Mouse (Mus musculus) kidney, embryonic 14.5 days (tissue): ENCODE measurements around the gene Glt1d1. TPM values are rescaled to one million over a fixed set of nuclear protein-coding genes. Genes with fewer than 3 reads are reported as not detected.

Experiments
- ATAC-seq: fragments of 200-750 bp; cut with Nextera tagmentation; 2 replicates; pipeline ENCODE4 v1.8.0; 2017; ENCODE audit warnings: moderate number of reproducible peaks, mild to moderate bottlenecking, moderate TSS enrichment, moderate library complexity; ENCODE audit not compliant: low FRiP score, low TSS enrichment
- H3K27ac ChIP-seq: fragments of 300-500 bp; sonication (generic); 2 replicates; pipeline ENCODE4 v1.5.1; 2014; ENCODE audit warnings: low read depth, mild to moderate bottlenecking, low read length, moderate library complexity, mixed read lengths
- H3K27me3 ChIP-seq: fragments of 300-500 bp; sonication (generic); 2 replicates; pipeline ENCODE4 v1.6.1; 2014; ENCODE audit warnings: mild to moderate bottlenecking, low read length; ENCODE audit not compliant: control insufficient read depth, insufficient read depth
- H3K36me3 ChIP-seq: fragments of 300-500 bp; sonication (generic); 2 replicates; pipeline ENCODE4 v1.6.1; 2014; ENCODE audit warnings: low read length, mixed read lengths; ENCODE audit not compliant: control insufficient read depth, insufficient read depth
- H3K4me1 ChIP-seq: fragments of 300-500 bp; sonication (generic); 2 replicates; pipeline ENCODE4 v1.6.1; 2014; ENCODE audit warnings: low read length, mixed read lengths; ENCODE audit not compliant: control insufficient read depth, insufficient read depth
- H3K4me2 ChIP-seq: fragments of 300-500 bp; sonication (generic); replicated peaks from 2 replicates; pipeline ENCODE4 v1.6.1; 2014; ENCODE audit warnings: low read depth, mild to moderate bottlenecking, low read length
- H3K4me3 ChIP-seq: fragments of 300-500 bp; sonication (generic); 2 replicates; pipeline ENCODE4 v1.5.1; 2014; ENCODE audit warnings: mild to moderate bottlenecking, low read length
- H3K9ac ChIP-seq: fragments of 300-500 bp; sonication (generic); 2 replicates; pipeline ENCODE4 v1.6.1; 2014; ENCODE audit warnings: low read depth, mild to moderate bottlenecking, low read length, moderate library complexity
- H3K9me3 ChIP-seq: fragments of 300-500 bp; sonication (generic); 2 replicates; pipeline ENCODE4 v1.6.1; 2016; ENCODE audit warnings: low read length; ENCODE audit not compliant: control insufficient read depth
- WGBS: fragments of 180-500 bp; shearing (Covaris S2); extraction: QIAGEN DNeasy Blood & Tissue Kit; methylation state at CpG from one replicate; pipeline ENCODE4 v1.1.7; 2014; 5-methylcytosine and 5-hydroxymethylcytosine counted together
- polyA plus RNA-seq: library from polyadenylated mRNA; unstranded; fragments of >200 nt; fragmentation: Nextera tagmentation; extraction: Ambion mirVana; gene quantifications from 2 replicates; pipeline ENCODE4 v1.2.1, GENCODE M21; 2014

The Glt1d1 gene
- 0.90 and 1.3 TPM in 2 replicates for polyA plus RNA-seq

DNA sequence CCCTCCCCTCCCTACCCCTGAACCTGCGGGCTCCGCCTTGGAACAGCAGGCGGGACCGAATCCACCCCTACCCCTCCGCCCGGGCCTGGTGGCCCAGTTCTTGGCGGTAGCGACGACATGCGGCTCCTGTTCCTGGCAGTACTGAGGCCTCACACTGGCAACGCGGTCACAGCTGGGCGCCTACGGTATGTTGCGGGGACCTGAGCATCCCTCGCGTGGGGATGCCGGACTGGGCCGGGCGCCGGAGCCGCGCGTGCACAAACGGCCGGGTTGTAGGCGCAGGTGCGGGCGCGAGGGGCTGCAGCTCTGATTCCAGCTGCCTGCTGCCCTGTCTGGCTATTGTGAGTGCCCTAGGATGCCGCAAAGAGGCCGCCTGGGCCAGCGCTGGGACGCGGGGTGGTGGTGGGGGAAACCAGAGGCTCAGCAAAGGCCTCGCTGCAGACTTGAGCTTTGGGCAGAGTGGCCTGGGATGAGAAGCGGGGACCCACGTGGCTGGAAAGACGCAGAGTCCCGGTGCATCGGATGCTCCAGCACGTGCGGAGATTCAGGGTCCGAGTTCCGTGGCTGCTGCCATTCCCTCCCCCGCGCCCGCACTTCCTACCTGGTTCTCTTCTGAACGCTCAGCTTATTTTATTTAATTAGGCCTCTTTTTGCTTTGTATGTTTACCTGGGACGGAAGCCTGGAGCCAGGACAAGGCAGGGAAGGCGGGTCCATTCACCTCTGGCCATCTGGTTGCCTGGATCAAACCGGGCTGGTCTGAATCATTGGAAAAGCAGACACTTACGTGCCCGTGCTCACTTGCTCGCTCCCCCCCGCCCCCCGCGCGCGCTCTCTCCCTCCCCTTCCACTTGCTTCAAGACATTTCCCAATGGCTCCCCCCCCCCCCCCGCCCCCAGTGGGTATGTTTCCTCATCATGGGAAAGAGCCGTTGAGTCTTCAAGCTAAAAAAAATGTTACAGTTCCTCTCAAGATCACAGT, at the start of gene Glt1d1, which contains the start of gene Slc15a4:
Glt1d1 (plus strand) TSS at position 96 of the 979 bp plus-strand sequence.
Slc15a4 (minus strand) TSS at position 731 of the 979 bp plus-strand sequence.
- WGBS, result under 1% methylated on average over 62 of the region's 62 CpGs
- H3K9me3 ChIP-seq, result no peaks in the 10 kb centered on the region

GRCm38 (mm10) chr5:127583658-127584057, 48.4 kb upstream of the Glt1d1 start:
- no peak overlapping the region for H3K4me2 ChIP-seq
- ATAC-seq, result no peak
- no peak overlapping the region for H3K9ac ChIP-seq
- WGBS, result 84% methylated on average over 8 of the region's 8 CpGs
- H3K27ac ChIP-seq, result no peak overlapping the region
- no peaks in the 10 kb centered on the region for H3K9me3 ChIP-seq
- H3K4me3 ChIP-seq, result no peak overlapping the region
- no peaks in the 10 kb centered on the region for H3K36me3 ChIP-seq
- H3K27me3 ChIP-seq, result no peaks in the 10 kb centered on the region
- H3K4me1 ChIP-seq, result no peaks in the 10 kb centered on the region

More for the DNA sequence above, at the start of gene Glt1d1, which contains the start of gene Slc15a4:
- H3K27me3 ChIP-seq, result peaks cover 16% of the 10 kb centered on the region
- peak within 1 kb of the TSS; percentile 88 for H3K4me2 ChIP-seq
- ATAC-seq, result peak; percentile 78
- H3K4me1 ChIP-seq, result no peaks in the 10 kb centered on the region
- peak within 1 kb of the TSS; percentile 60 for H3K9ac ChIP-seq
- H3K4me3 ChIP-seq, result peak within 1 kb of the TSS; percentile 52
- no peak within 1 kb of the TSS for H3K27ac ChIP-seq
- H3K36me3 ChIP-seq, result no peaks in the 10 kb centered on the region

GRCm38 (mm10) chr5:127587854-127588253, 44.2 kb upstream of the Glt1d1 start:
- Histone ChIP-seq H3K9ac (no peak overlapping the region), H3K27me3 (no peaks in the 10 kb centered on the region), H3K36me3 (peaks cover 11% of the 10 kb centered on the region; the same call in 1 of the 2 replicates), H3K4me1 (no peaks in the 10 kb centered on the region), H3K4me3 (no peak overlapping the region), H3K4me2 (no peak overlapping the region), H3K27ac (no peak overlapping the region), H3K9me3 (no peaks in the 10 kb centered on the region)
- WGBS, result 56% methylated on average over 6 of the region's 6 CpGs
- ATAC-seq, result no peak

GRCm38 (mm10) chr5:127592406-127592805, 39.7 kb upstream of the Glt1d1 start:
- WGBS, result 71% methylated on average over 5 of the region's 5 CpGs
- Histone ChIP-seq H3K36me3 (peaks cover 55% of the 10 kb centered on the region), H3K4me3 (no peak overlapping the region), H3K9me3 (no peaks in the 10 kb centered on the region), H3K4me2 (no peak overlapping the region), H3K27me3 (no peaks in the 10 kb centered on the region), H3K27ac (no peak overlapping the region), H3K4me1 (no peaks in the 10 kb centered on the region), H3K9ac (no peak overlapping the region)
- ATAC-seq, result no peak

- Histone ChIP-seq H3K9ac (no peak overlapping the region), H3K4me2 (no peak overlapping the region), H3K4me3 (no peak overlapping the region), H3K27me3 (no peaks in the 10 kb centered on the region), H3K4me1 (no peaks in the 10 kb centered on the region), H3K9me3 (no peaks in the 10 kb centered on the region), H3K27ac (no peak overlapping the region), H3K36me3 (peaks cover 59% of the 10 kb centered on the region)
- ATAC-seq, result no peak
- 79% methylated on average over 6 of the region's 6 CpGs for WGBS
These were observed 39.2 kb upstream of the Glt1d1 start for GRCm38 (mm10) chr5:127592854-127593253.

DNA sequence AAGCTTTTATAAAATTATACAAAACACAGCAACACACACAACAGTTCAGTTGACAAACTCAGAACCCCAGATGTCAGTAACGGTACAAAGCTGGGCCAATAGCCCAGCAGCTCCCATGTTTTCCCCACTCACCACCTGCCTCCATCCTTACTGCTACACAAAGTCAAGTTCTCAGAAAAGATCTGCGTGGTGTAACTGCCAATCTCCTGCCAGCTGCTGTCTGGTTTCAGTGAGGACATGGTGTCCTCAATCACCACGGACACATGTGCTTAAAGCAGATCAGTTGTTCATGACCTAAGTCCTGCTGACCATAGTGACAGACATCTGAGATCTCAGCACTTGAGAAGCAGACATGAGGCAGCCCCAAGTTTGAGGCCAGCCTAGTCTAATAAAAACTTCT, 36.4 kb upstream of the Glt1d1 start:
- ATAC-seq, result no peak
- no peak overlapping the region for H3K4me3 ChIP-seq
- no peaks in the 10 kb centered on the region for H3K27me3 ChIP-seq
- 92% methylated on average over 3 of the region's 3 CpGs for WGBS
- no peak overlapping the region for H3K9ac ChIP-seq
- H3K27ac ChIP-seq, result no peak overlapping the region
- H3K36me3 ChIP-seq, result peaks cover 85% of the 10 kb centered on the region
- no peak overlapping the region for H3K4me2 ChIP-seq
- H3K9me3 ChIP-seq, result no peaks in the 10 kb centered on the region
- H3K4me1 ChIP-seq, result no peaks in the 10 kb centered on the region

- H3K4me2 ChIP-seq, result no peak overlapping the region
- no peaks in the 10 kb centered on the region for H3K4me1 ChIP-seq
- no peak overlapping the region for H3K4me3 ChIP-seq
- no peaks in the 10 kb centered on the region for H3K9me3 ChIP-seq
- 93% methylated on average over 7 of the region's 7 CpGs for WGBS
- H3K36me3 ChIP-seq, result peaks cover 92% of the 10 kb centered on the region
- no peak overlapping the region for H3K27ac ChIP-seq
- ATAC-seq, result no peak
- H3K27me3 ChIP-seq, result no peaks in the 10 kb centered on the region
- no peak overlapping the region for H3K9ac ChIP-seq
These were observed 35.2 kb upstream of the Glt1d1 start for GRCm38 (mm10) chr5:127596862-127597261.

- no peak for ATAC-seq
- 91% methylated on average over 5 of the region's 5 CpGs for WGBS
- H3K4me1 ChIP-seq, result no peaks in the 10 kb centered on the region
- H3K36me3 ChIP-seq, result peaks cover 85% of the 10 kb centered on the region
- no peaks in the 10 kb centered on the region for H3K9me3 ChIP-seq
- no peaks in the 10 kb centered on the region for H3K27me3 ChIP-seq
- no peak overlapping the region for H3K4me3 ChIP-seq
- H3K9ac ChIP-seq, result no peak overlapping the region
- H3K27ac ChIP-seq, result no peak overlapping the region
- H3K4me2 ChIP-seq, result no peak overlapping the region
These were observed 29.1 kb upstream of the Glt1d1 start for GRCm38 (mm10) chr5:127602996-127603395.

GRCm38 (mm10) chr5:127607507-127607906, 24.6 kb upstream of the Glt1d1 start:
- Histone ChIP-seq H3K27me3 (no peaks in the 10 kb centered on the region), H3K36me3 (peaks cover 51% of the 10 kb centered on the region)

More at GRCm38 (mm10) chr5:127607507-127607906, 24.6 kb upstream of the Glt1d1 start:
- Histone ChIP-seq H3K9ac (no peak overlapping the region), H3K4me1 (no peaks in the 10 kb centered on the region), H3K27ac (no peak overlapping the region), H3K4me2 (no peak overlapping the region), H3K4me3 (no peak overlapping the region), H3K9me3 (no peaks in the 10 kb centered on the region)
- no peak for ATAC-seq
- WGBS, result 82% methylated on average over 2 of the region's 2 CpGs
